Mouse (Mus musculus) left cerebral cortex, postnatal 14 days (tissue): ENCODE measurements around the gene Exosc10. TPM values are rescaled to one million over a fixed set of nuclear protein-coding genes. Genes with fewer than 3 reads are reported as not detected.
A peak's percentile ranks its signal among the peaks of the same experiment; 100 is the strongest.

Source experiments
- DNase-seq, 2 experiments: peaks; one replicate each; pipeline ENCODE4 v3.0.0; 2021 to 2022; ENCODE audit warnings: low spot score in 2 of 2, mixed read lengths in 1 of 2
- intact Hi-C: fragments of 180-260 bp; cut with DNase I; formaldehyde crosslinking; loops from one replicate; pipeline ENCODE4 v1.15.1; 2025
- total RNA-seq, 2 experiments: library from RNA; stranded (reverse); gene quantifications; 2 replicates each; pipeline ENCODE4 v1.2.3; 2021

The Exosc10 gene
- total RNA-seq, 2 experiments from 2014 or later: 46.2 to 48.0 TPM

DNA sequence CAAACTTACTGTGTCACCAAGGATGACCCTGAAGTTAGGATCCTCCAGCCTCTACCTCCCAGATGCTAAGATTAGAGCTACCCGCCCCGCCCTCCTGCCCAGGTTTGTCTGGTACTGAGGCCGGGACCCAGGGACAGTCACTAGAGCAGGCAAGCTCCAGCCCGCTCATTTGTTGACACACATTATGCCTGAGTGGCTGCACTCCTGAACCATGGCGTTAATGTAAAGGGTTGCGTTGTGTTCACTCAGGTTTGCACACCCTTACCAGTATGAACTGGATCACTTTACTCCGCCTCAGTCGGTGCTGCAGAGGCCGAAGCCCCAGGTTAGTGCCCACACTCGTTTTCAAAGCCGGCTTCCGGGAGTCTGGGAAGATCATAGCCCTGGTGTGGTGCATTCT lies 5.4 kb downstream of the Exosc10 start:
- intact Hi-C loops: loop anchor here (5.0 kb wide), 1 partner anchor 59 kb away; no protein-coding TSS in a partner anchor
- no peak for DNase-seq

DNA sequence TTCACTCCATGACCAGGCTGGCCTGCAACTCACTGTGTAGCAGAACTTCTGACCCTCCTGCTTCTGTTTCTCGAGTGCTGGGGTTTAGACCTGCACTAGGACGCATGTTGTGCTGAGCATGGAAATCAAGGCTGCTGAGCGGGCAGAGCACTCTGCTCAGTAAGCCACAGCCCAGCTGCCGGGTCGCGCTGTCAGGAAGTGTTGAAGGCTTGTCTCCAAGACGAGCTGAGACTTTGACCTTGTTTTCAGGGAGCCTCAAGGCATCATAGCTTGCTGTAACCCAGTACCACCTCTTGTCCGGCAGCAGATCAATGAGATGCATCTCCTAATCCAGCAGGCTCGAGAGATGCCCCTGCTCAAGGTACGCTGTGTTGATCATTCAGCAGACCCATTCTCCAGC lies 11.9 kb downstream of the Exosc10 start:
- no peak for DNase-seq
- intact Hi-C loops: no loop called here

- intact Hi-C loops: no loop called here
- DNase-seq: no peak
Observed at GRCm38 (mm10) chr4:148570693-148571295, 12.6 kb downstream of the Exosc10 start.

DNA sequence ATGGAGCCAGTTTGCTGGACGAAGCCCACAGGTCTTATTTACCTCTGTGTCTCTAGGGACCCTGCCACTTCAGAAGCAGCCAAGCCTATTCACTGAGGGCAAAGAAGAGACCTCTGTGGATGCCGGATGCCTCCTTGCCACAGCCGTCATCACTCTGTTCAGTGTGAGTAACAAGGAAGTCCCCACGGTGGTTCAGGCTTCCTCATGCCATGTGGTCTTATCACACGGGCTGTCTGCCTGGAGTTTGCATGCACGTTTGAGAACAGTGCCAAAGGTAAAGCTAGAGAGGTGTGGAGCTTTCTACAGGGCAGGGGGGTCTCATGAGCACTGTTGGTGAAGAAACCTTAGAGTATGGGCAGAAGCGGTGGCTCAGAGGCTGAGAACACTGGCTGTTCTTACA lies 15.0 kb downstream of the Exosc10 start:
- intact Hi-C loops: no loop called here
- no peak for DNase-seq

DNA sequence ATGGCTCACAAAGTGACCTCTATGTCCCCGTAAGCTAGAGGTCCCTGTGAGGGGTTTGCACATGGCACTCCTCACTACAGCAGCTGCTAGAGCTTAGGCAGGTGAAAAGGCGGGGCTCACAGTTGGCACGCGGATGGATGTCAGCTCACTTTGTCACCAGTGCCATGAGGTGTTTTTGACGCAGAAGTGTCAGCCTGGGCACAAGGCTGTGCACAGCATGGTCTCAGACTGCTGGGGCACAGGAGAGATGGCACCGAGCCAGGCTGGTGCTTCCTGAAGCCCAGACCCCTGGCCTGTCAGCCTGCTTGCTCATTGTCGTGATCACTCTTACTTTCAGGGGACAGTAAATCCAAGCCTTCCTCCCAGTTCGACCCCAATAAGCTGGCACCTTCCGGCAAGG lies 22.5 kb downstream of the Exosc10 start:
- intact Hi-C loops: no loop called here
- DNase-seq: no peak

- no peak for DNase-seq
Observed at GRCm38 (mm10) chr4:148581422-148581821, 23.2 kb downstream of the Exosc10 start.

DNA sequence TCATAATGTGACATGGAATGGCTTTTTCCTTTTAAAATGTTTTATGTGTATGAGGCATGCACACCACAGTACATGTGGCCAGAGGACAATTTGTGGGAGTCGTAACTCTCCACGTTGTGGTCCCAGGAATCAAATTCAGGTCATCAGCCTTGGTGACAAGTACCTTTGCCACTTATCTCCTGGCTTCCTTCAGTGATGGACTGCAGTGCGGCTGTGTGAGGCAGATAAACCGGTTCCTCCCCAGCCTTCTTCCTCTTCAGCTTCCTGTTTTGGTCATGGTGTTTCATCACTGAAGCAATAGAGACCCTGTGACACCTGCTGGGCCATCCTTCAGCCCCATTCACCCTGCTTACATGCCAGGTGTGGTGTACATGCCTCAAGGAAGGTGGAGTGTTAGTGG lies 25.0 kb downstream of the Exosc10 start:
- no peak for DNase-seq
- intact Hi-C loops: no loop called here

More at GRCm38 (mm10) chr4:148581422-148581821, 23.2 kb downstream of the Exosc10 start:
- intact Hi-C loops: no loop called here

GRCm38 (mm10) chr4:148586648-148587047 lies 28.4 kb downstream of the Exosc10 start:
- no peak for DNase-seq
- intact Hi-C loops: no loop called here

DNA sequence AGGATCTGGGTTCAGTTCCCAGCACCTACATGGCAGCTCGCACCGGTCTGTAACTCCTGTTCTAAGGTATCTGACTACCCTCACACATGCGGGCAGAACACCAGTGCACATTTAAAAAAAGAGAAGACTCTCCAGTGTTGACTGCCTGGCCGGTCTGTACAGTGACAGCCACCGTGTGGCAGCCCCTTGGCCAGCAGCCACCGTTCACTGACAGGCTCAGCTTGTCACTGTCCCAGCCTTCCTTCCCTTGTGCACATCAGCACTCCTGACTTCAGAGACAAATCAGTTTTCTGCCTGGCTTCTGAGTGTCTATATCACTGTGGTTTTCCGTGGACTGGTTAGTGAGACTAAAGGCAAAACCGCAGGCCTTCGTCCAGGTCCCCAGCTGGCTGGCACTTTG lies 30.6 kb downstream of the Exosc10 start:
- DNase-seq: peak; percentile 38 to 47
- intact Hi-C loops: no loop called here

GRCm38 (mm10) chr4:148589565-148589964 lies 31.3 kb downstream of the Exosc10 start:
- DNase-seq: no peak
- intact Hi-C loops: no loop called here

DNA sequence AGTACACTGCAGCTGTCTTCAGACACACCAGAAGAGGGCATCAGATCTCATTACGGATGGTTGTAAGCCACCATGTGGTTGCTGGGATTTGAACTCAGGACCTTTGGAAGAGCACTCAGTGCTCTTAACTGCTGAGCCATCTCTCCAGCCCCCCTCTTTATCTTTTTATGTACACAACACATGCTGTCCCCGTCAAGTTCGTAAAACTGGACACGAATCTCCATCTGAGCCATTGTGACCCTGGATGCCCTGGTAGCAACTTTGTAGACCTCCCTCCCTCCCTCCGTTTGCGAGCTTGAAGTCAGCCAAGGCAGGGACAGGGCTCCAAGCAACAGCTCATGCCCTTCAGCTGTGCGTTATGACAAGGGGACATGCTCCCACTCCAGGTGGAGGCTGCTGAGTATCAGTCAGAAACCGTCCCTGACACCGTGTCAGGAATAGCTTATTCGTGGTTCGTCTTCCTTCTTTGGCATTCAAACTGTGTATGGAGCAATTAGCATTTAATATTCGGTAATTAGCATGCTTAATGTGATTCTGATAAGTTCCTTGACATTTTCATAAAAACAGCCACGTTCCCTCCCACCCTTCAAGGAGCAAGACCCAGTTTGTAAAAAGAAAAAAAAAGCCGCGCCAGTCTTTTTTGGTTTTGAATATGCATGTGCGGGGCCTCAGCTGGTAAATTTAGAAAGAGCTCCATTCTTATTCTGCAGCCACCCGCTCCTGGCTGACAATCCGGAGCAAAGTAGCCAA lies 32.4 kb downstream of the Exosc10 start:
- intact Hi-C loops: no loop called here
- DNase-seq: peak in 1 of 2 experiments; percentile 49

- intact Hi-C loops: no loop called here
- peak; percentile 98 for DNase-seq
Observed at GRCm38 (mm10) chr4:148591171-148591630, 33.0 kb downstream of the Exosc10 start, which contains the start of gene Srm. Gene Srm (plus strand): TSS chr4:148591503.

GRCm38 (mm10) chr4:148591637-148592380 lies 33.6 kb downstream of the Exosc10 start:
- intact Hi-C loops: no loop called here
- DNase-seq: peak; percentile 37 to 45

DNA sequence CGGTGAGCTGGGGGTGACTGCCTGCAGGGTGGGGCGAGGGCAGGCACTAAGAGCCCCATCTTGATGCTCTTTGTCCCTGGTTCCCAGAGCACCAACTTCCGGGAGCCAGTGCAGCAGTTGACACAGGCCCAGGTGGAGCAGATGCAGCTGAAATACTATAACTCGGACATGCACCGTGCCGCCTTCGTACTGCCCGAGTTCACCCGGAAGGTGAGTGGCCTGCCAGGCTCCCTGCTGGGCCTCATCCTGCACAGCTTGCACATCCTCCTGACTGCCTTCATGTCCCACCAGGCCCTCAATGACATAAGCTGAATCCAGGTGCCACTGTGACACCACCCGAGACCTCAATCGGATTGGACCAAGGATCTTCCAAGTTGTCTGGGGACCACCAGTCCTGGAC lies 35.8 kb downstream of the Exosc10 start:
- intact Hi-C loops: no loop called here
- DNase-seq: no peak

GRCm38 (mm10) chr4:148595916-148596315 lies 37.7 kb downstream of the Exosc10 start:
- no peak for DNase-seq
- intact Hi-C loops: no loop called here

DNA sequence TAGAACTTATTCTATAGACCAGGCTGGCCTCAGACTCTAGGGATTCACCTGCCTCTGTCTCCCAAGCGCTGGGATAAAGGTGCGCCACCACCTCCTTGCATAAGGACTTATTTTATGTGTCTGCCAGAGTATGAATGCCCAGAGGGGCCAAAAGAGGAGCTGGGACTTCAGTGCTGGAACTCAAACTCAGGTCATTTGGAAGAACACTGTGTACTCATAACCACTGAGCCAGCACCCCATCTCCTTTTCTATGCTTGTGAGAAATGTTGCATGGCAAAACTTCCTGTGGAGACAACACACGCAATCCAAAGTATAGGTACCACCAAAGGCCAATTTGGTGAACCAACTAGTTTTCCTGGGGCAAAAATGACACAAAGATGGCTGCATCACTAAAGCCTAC lies 38.5 kb downstream of the Exosc10 start:
- no peak for DNase-seq
- intact Hi-C loops: no loop called here

GRCm38 (mm10) chr4:148598826-148599225 lies 40.6 kb downstream of the Exosc10 start:
- DNase-seq: no peak
- intact Hi-C loops: no loop called here

GRCm38 (mm10) chr4:148600316-148600715 lies 42.1 kb downstream of the Exosc10 start:
- intact Hi-C loops: no loop called here
- DNase-seq: no peak

GRCm38 (mm10) chr4:148601871-148602270 lies 43.6 kb downstream of the Exosc10 start:
- intact Hi-C loops: no loop called here
- DNase-seq: no peak
